Mouse (Mus musculus): ENCODE data around the gene Slc5a8. TPM values are rescaled to one million over a fixed set of nuclear protein-coding genes. Genes with fewer than 3 reads are reported as not detected.

The Slc5a8 gene
- total RNA-seq, 2 experiments from 2014 or later, result not detected

Other genes starting within 250 kb of the Slc5a8 start
- gene Spic, start 201.0 kb upstream of the Slc5a8 start, total RNA-seq (2021), result not detected
- gene Arl1, start 155.1 kb upstream of the Slc5a8 start, total RNA-seq (2021), result 10 to 100 TPM; 73.8 to 76.8 TPM
- 10 to 100 TPM in 1 of 2 experiments, 1 to 10 TPM in 1; 9.1 to 10.8 TPM for gene Utp20, start 59.2 kb upstream of the Slc5a8 start, total RNA-seq (2021)